Mouse (Mus musculus) macrophage (primary cell): ENCODE data around the gene Zbtb37. TPM values are rescaled to one million over a fixed set of nuclear protein-coding genes. Genes with fewer than 3 reads are reported as not detected.

Experiments used
- H3K27ac ChIP-seq: fragments of 350-480 bp; formaldehyde crosslinking; 2 replicates; pipeline ENCODE4 v1.9.0; 2021
- H3K36me3 ChIP-seq: fragments of 350-480 bp; formaldehyde crosslinking; 2 replicates; pipeline ENCODE4 v1.9.0; 2021; ENCODE audit errors: inconsistent target
- H3K4me3 ChIP-seq: fragments of 350-480 bp; formaldehyde crosslinking; 2 replicates; pipeline ENCODE4 v1.9.0; 2021; ENCODE audit errors: inconsistent target
- H3K79me2 ChIP-seq: fragments of 350-480 bp; formaldehyde crosslinking; 2 replicates; pipeline ENCODE4 v1.9.0; 2021; ENCODE audit errors: inconsistent target
- WGBS: methylation state at CpG from one replicate; pipeline ENCODE4 v1.1.7; 2026; ENCODE audit warnings: inconsistent platforms; ENCODE audit not compliant: missing documents; 5-methylcytosine and 5-hydroxymethylcytosine counted together
- polyA plus RNA-seq: library from polyadenylated mRNA; stranded (reverse); fragments of 250-400 nt; gene quantifications from 3 replicates; pipeline ENCODE4 v1.2.4, GENCODE M21; 2018; ENCODE audit warnings: inconsistent platforms

Zbtb37 gene
- polyA plus RNA-seq, 1 experiment from 2014 or later = 2.0 TPM

GRCm38 (mm10) chr1:160978071-160978735, 56.4 kb downstream of the Zbtb37 start, which contains the start of gene Serpinc1:
Gene Serpinc1 (plus strand): TSS chr1:160978585.
- WGBS = 70% methylated on average over 4 of the region's 4 CpGs
- no peak within 1 kb of the TSS for H3K27ac ChIP-seq
- no peaks in the 10 kb centered on the region for H3K79me2 ChIP-seq
- peaks cover 7% of the 10 kb centered on the region; the same call in 1 of the 2 replicates for H3K36me3 ChIP-seq
- no peak within 1 kb of the TSS for H3K4me3 ChIP-seq

- 92% methylated on average over 5 of the region's 5 CpGs for WGBS
- Histone ChIP-seq H3K27ac (no peak overlapping the region), H3K36me3 (peaks cover 66% of the 10 kb centered on the region), H3K79me2 (no peaks in the 10 kb centered on the region), H3K4me3 (no peak overlapping the region)
These were observed 66.0 kb downstream of the Zbtb37 start for GRCm38 (mm10) chr1:160968643-160969042.

GRCm38 (mm10) chr1:160967268-160967667, 67.4 kb downstream of the Zbtb37 start:
- H3K36me3 ChIP-seq = peaks cover 75% of the 10 kb centered on the region
- 100% methylated on average over 1 of the region's 1 CpGs for WGBS

GRCm38 (mm10) chr1:160963199-160963598, 71.5 kb downstream of the Zbtb37 start:
- 97% methylated on average over 7 of the region's 7 CpGs for WGBS
- Histone ChIP-seq H3K4me3 (no peak overlapping the region), H3K36me3 (peaks cover 82% of the 10 kb centered on the region), H3K27ac (no peak overlapping the region), H3K79me2 (no peaks in the 10 kb centered on the region)

More at GRCm38 (mm10) chr1:160967268-160967667, 67.4 kb downstream of the Zbtb37 start:
- Histone ChIP-seq H3K4me3 (no peak overlapping the region), H3K27ac (no peak overlapping the region), H3K79me2 (no peaks in the 10 kb centered on the region)

Other genes with a start within 250 kb of the Zbtb37 start
- 8.1 to 25.4 TPM (median 15.0 TPM) in 3 replicates for gene Rabgap1l, start 241.6 kb downstream of the Zbtb37 start, polyA plus RNA-seq
- gene Rc3h1, start 128.4 kb downstream of the Zbtb37 start, polyA plus RNA-seq = 7.5 to 11.7 TPM (median 10.8 TPM) in 3 replicates
- 0.33 to 0.57 TPM (median 0.42 TPM) in 3 replicates for gene Serpinc1, start 56.3 kb downstream of the Zbtb37 start, polyA plus RNA-seq
- 8.5 to 9.4 TPM (median 9.2 TPM) in 3 replicates for gene Dars2, start 35.8 kb upstream of the Zbtb37 start, polyA plus RNA-seq
- 2.2 to 6.6 TPM (median 3.5 TPM) in 3 replicates for gene Cenpl, start 35.9 kb upstream of the Zbtb37 start, polyA plus RNA-seq
- gene Klhl20, start 96.7 kb upstream of the Zbtb37 start, polyA plus RNA-seq = 16.1 to 18.8 TPM (median 16.2 TPM) in 3 replicates
- gene Ankrd45, start 107.8 kb upstream of the Zbtb37 start, polyA plus RNA-seq = not detected in 3 replicates
- gene Tex50, start 124.5 kb upstream of the Zbtb37 start, polyA plus RNA-seq = not detected in 3 replicates
- gene Prdx6, start 216.4 kb upstream of the Zbtb37 start, polyA plus RNA-seq = 55.2 to 86.2 TPM (median 66.0 TPM) in 3 replicates